Mouse (Mus musculus): Measurements from ENCODE around the gene Arhgap23. TPM values are rescaled to one million over a fixed set of nuclear protein-coding genes. Genes with fewer than 3 reads are reported as not detected.

Gene Arhgap23
- polyA plus RNA-seq, 1 experiment: 12.1 TPM

GRCm38 (mm10) chr11:97530961-97531360 lies 115.6 kb downstream of the Arhgap23 start:
- WGBS: 76% methylated on average over 5 of the region's 5 CpGs
- H3K36me3 ChIP-seq (ENCODE audit: control insufficient read depth, insufficient read depth, low read length): no peaks in the 10 kb centered on the region
- no peak overlapping the region for H3K4me3 ChIP-seq (ENCODE audit: low read depth, low read length)
- H3K4me1 ChIP-seq (ENCODE audit: control insufficient read depth, insufficient read depth, insufficient read length, low read length): peaks cover 23% of the 10 kb centered on the region
- peaks cover 40% of the 10 kb centered on the region for H3K27me3 ChIP-seq (ENCODE audit: control insufficient read depth, insufficient read depth, low read length)
- no peak overlapping the region for H3K27ac ChIP-seq (ENCODE audit: insufficient read depth, low read depth, low read length)
- no peak for TF ChIP-seq CTCF (IDR thresholded peaks at IDR 0.05; ENCODE audit: extremely low read depth, insufficient read length, insufficient replicate concordance, low read depth, low read length)
- TF ChIP-seq POLR2A (IDR thresholded peaks at IDR 0.05; ENCODE audit: low read depth, low read length): no peak

GRCm38 (mm10) chr11:97531381-97532260 lies 116.3 kb downstream of the Arhgap23 start:
- Histone ChIP-seq H3K27me3 (ENCODE audit: control insufficient read depth, insufficient read depth, low read length) (peaks cover 46% of the 10 kb centered on the region), H3K36me3 (ENCODE audit: control insufficient read depth, insufficient read depth, low read length) (no peaks in the 10 kb centered on the region), H3K4me1 (ENCODE audit: control insufficient read depth, insufficient read depth, insufficient read length, low read length) (peaks cover 23% of the 10 kb centered on the region), H3K27ac (ENCODE audit: insufficient read depth, low read depth, low read length) (no peak overlapping the region), H3K4me3 (ENCODE audit: low read depth, low read length) (peak overlapping the region; percentile 73)
- 3% methylated on average over 46 of the region's 46 CpGs for WGBS
- peak; percentile 84 for TF ChIP-seq CTCF (IDR thresholded peaks at IDR 0.05; ENCODE audit: extremely low read depth, insufficient read length, insufficient replicate concordance, low read depth, low read length)
- TF ChIP-seq POLR2A (IDR thresholded peaks at IDR 0.05; ENCODE audit: low read depth, low read length): no peak

GRCm38 (mm10) chr11:97532354-97532753 lies 117.0 kb downstream of the Arhgap23 start:
- H3K27me3 ChIP-seq (ENCODE audit: control insufficient read depth, insufficient read depth, low read length): peaks cover 54% of the 10 kb centered on the region
- no peak for TF ChIP-seq POLR2A (IDR thresholded peaks at IDR 0.05; ENCODE audit: low read depth, low read length)
- no peak for TF ChIP-seq CTCF (IDR thresholded peaks at IDR 0.05; ENCODE audit: extremely low read depth, insufficient read length, insufficient replicate concordance, low read depth, low read length)
- no peaks in the 10 kb centered on the region for H3K36me3 ChIP-seq (ENCODE audit: control insufficient read depth, insufficient read depth, low read length)
- H3K4me3 ChIP-seq (ENCODE audit: low read depth, low read length): no peak overlapping the region; the same call in 1 of the 2 replicates
- H3K27ac ChIP-seq (ENCODE audit: insufficient read depth, low read depth, low read length): no peak overlapping the region
- peaks cover 28% of the 10 kb centered on the region for H3K4me1 ChIP-seq (ENCODE audit: control insufficient read depth, insufficient read depth, insufficient read length, low read length)
- WGBS: 13% methylated on average over 8 of the region's 8 CpGs

GRCm38 (mm10) chr11:97532950-97533582 lies 117.7 kb downstream of the Arhgap23 start:
- WGBS: 4% methylated on average over 20 of the region's 20 CpGs
- Histone ChIP-seq H3K27ac (ENCODE audit: insufficient read depth, low read depth, low read length) (no peak overlapping the region), H3K4me3 (ENCODE audit: low read depth, low read length) (peak overlapping the region; percentile 35), H3K4me1 (ENCODE audit: control insufficient read depth, insufficient read depth, insufficient read length, low read length) (peaks cover 28% of the 10 kb centered on the region), H3K36me3 (ENCODE audit: control insufficient read depth, insufficient read depth, low read length) (no peaks in the 10 kb centered on the region), H3K27me3 (ENCODE audit: control insufficient read depth, insufficient read depth, low read length) (peaks cover 61% of the 10 kb centered on the region)
- TF ChIP-seq POLR2A (IDR thresholded peaks at IDR 0.05; ENCODE audit: low read depth, low read length) (no peak), CTCF (IDR thresholded peaks at IDR 0.05; ENCODE audit: extremely low read depth, insufficient read length, insufficient replicate concordance, low read depth, low read length) (no peak)

- no peak for TF ChIP-seq CTCF (IDR thresholded peaks at IDR 0.05; ENCODE audit: extremely low read depth, insufficient read length, insufficient replicate concordance, low read depth, low read length)
- WGBS: 33% methylated on average over 7 of the region's 7 CpGs
- Histone ChIP-seq H3K27me3 (ENCODE audit: control insufficient read depth, insufficient read depth, low read length) (peaks cover 62% of the 10 kb centered on the region), H3K4me3 (ENCODE audit: low read depth, low read length) (no peak overlapping the region), H3K27ac (ENCODE audit: insufficient read depth, low read depth, low read length) (no peak overlapping the region), H3K36me3 (ENCODE audit: control insufficient read depth, insufficient read depth, low read length) (no peaks in the 10 kb centered on the region), H3K4me1 (ENCODE audit: control insufficient read depth, insufficient read depth, insufficient read length, low read length) (peaks cover 26% of the 10 kb centered on the region)
Measured at GRCm38 (mm10) chr11:97533653-97534052, 118.3 kb downstream of the Arhgap23 start.

- peak overlapping the region; percentile 16 for H3K4me3 ChIP-seq (ENCODE audit: low read depth, low read length)
- no peaks in the 10 kb centered on the region for H3K36me3 ChIP-seq (ENCODE audit: control insufficient read depth, insufficient read depth, low read length)
- WGBS: 2% methylated on average over 95 of the region's 95 CpGs
- H3K4me1 ChIP-seq (ENCODE audit: control insufficient read depth, insufficient read depth, insufficient read length, low read length): peaks cover 23% of the 10 kb centered on the region
- TF ChIP-seq CTCF (IDR thresholded peaks at IDR 0.05; ENCODE audit: extremely low read depth, insufficient read length, insufficient replicate concordance, low read depth, low read length): no peak
- no peak for TF ChIP-seq POLR2A (IDR thresholded peaks at IDR 0.05; ENCODE audit: low read depth, low read length)
- H3K27ac ChIP-seq (ENCODE audit: insufficient read depth, low read depth, low read length): no peak overlapping the region
- H3K27me3 ChIP-seq (ENCODE audit: control insufficient read depth, insufficient read depth, low read length): peaks cover 62% of the 10 kb centered on the region
Measured at GRCm38 (mm10) chr11:97534442-97535307, 119.3 kb downstream of the Arhgap23 start.
